Mouse (Mus musculus) lung, postnatal 4 days (tissue): ENCODE results near the gene Cenpk.
"Not testable (repeated sequence)": the region's sequence is repeated elsewhere in the genome, so short reads cannot be mapped to it uniquely, and the experiment has no call there.

Experiments
- DNase-seq, 2 experiments: peaks; one replicate each; pipeline ENCODE4 v3.0.0; 2021

Gene Cenpk

GRCm38 (mm10) chr13:104228384-104229066 lies at the start of gene Cenpk, which contains the start of gene Ppwd1:
Gene Cenpk, plus strand, starts transcription at chr13:104228611.
Gene Ppwd1, minus strand, starts transcription at chr13:104228843.
- peak; percentile 98 for DNase-seq

GRCm38 (mm10) chr13:104178650-104179121 lies 49.7 kb upstream of the Cenpk start, which contains the start of gene Trim23:
Gene Trim23, plus strand, starts transcription at chr13:104178797.
- peak; percentile 97 to 99 for DNase-seq

GRCm38 (mm10) chr13:104179176-104179888 lies 49.1 kb upstream of the Cenpk start:
- no peak for DNase-seq

- DNase-seq, result no peak
These were observed 41.1 kb upstream of the Cenpk start for GRCm38 (mm10) chr13:104187357-104187756.

GRCm38 (mm10) chr13:104195891-104196290 lies 32.5 kb upstream of the Cenpk start:
- not testable (repeated sequence) for DNase-seq

- DNase-seq, result no peak
These were observed 24.1 kb upstream of the Cenpk start for GRCm38 (mm10) chr13:104204313-104204712.

GRCm38 (mm10) chr13:104227478-104227877 lies 933 bp upstream of the Cenpk start:
- DNase-seq, result no peak

- no peak for DNase-seq
These were observed 770 bp downstream of the Cenpk start for GRCm38 (mm10) chr13:104229181-104229580.

- no peak for DNase-seq
These were observed 30.6 kb downstream of the Cenpk start for GRCm38 (mm10) chr13:104258997-104259396.

GRCm38 (mm10) chr13:104285031-104285431 lies 56.6 kb downstream of the Cenpk start:
- peak in 1 of 2 experiments; percentile 9 for DNase-seq

GRCm38 (mm10) chr13:104285737-104286311 lies 57.4 kb downstream of the Cenpk start:
- DNase-seq, result peak; percentile 23 to 50

- DNase-seq, result no peak
These were observed 57.9 kb downstream of the Cenpk start for GRCm38 (mm10) chr13:104286336-104286735.

GRCm38 (mm10) chr13:104286897-104287309 lies 58.5 kb downstream of the Cenpk start:
- peak; percentile 92 to 94 for DNase-seq

GRCm38 (mm10) chr13:104287366-104288225 lies 59.2 kb downstream of the Cenpk start, which contains the start of gene Adamts6:
Gene Adamts6, plus strand, starts transcription at chr13:104287835.
- peak in 1 of 2 experiments; percentile 7 for DNase-seq

- peak; percentile 78 to 80 for DNase-seq
These were observed 59.9 kb downstream of the Cenpk start for GRCm38 (mm10) chr13:104288226-104288859.

GRCm38 (mm10) chr13:104289176-104289575 lies 60.8 kb downstream of the Cenpk start:
- DNase-seq, result no peak

GRCm38 (mm10) chr13:104295472-104295871 lies 67.1 kb downstream of the Cenpk start:
- DNase-seq, result no peak
